Mouse (Mus musculus) stomach, embryonic 15.5 days (tissue): ENCODE data around the gene Armc8. TPM values are rescaled to one million over a fixed set of nuclear protein-coding genes. Genes with fewer than 3 reads are reported as not detected.
"Not testable (repeated sequence)": the region's sequence is repeated elsewhere in the genome, so short reads cannot be mapped to it uniquely, and the experiment has no call there.

Experiments
- ATAC-seq: fragments of 200-750 bp; cut with Nextera tagmentation; 2 replicates; pipeline ENCODE4 v1.8.0; 2017; ENCODE audit warnings: low read depth, moderate number of reproducible peaks, moderate TSS enrichment; ENCODE audit not compliant: insufficient read depth, low FRiP score
- H3K27ac ChIP-seq: fragments of 300-500 bp; sonication (generic); 2 replicates; pipeline ENCODE4 v1.5.1; 2015; ENCODE audit warnings: mild to moderate bottlenecking, inconsistent platforms
- H3K27me3 ChIP-seq: fragments of 300-500 bp; sonication (generic); replicated peaks from 2 replicates; pipeline ENCODE4 v1.6.1; 2015; ENCODE audit warnings: inconsistent platforms
- H3K36me3 ChIP-seq: fragments of 300-500 bp; sonication (generic); 2 replicates; pipeline ENCODE4 v1.6.1; 2015; ENCODE audit warnings: inconsistent platforms
- H3K4me1 ChIP-seq: fragments of 300-500 bp; sonication (generic); 2 replicates; pipeline ENCODE4 v1.6.1; 2015; ENCODE audit warnings: inconsistent platforms
- H3K4me2 ChIP-seq: fragments of 300-500 bp; sonication (generic); 2 replicates; pipeline ENCODE4 v1.6.1; 2015; ENCODE audit warnings: mild to moderate bottlenecking, inconsistent platforms
- H3K4me3 ChIP-seq: fragments of 300-500 bp; sonication (generic); replicated peaks from 2 replicates; pipeline ENCODE4 v1.5.1; 2015; ENCODE audit warnings: inconsistent platforms
- H3K9ac ChIP-seq: fragments of 300-500 bp; sonication (generic); 2 replicates; pipeline ENCODE4 v1.6.1; 2015; ENCODE audit warnings: inconsistent platforms
- H3K9me3 ChIP-seq: fragments of 300-500 bp; sonication (generic); 2 replicates; pipeline ENCODE4 v1.6.1; 2016; ENCODE audit warnings: inconsistent platforms
- WGBS: fragments of 180-500 bp; shearing (Covaris S2); methylation state at CpG from one replicate; pipeline ENCODE4 v1.1.7; 2015; 5-methylcytosine and 5-hydroxymethylcytosine counted together
- polyA plus RNA-seq: library from polyadenylated mRNA; unstranded; fragments of >200 nt; fragmentation: Nextera tagmentation; extraction: Ambion mirVana; gene quantifications from 2 replicates; pipeline ENCODE4 v1.2.1, GENCODE M21; 2015

The Armc8 gene
- 23.9 and 24.9 TPM in 2 replicates for polyA plus RNA-seq

GRCm38 (mm10) chr9:99568347-99569070, at the start of gene Armc8:
Armc8 (minus strand) TSS chr9:99568899.
- Histone ChIP-seq H3K9ac (peak within 1 kb of the TSS; percentile 93), H3K27me3 (no peaks in the 10 kb centered on the region), H3K4me1 (peaks cover 10% of the 10 kb centered on the region; the same call in 1 of the 2 replicates), H3K27ac (peak within 1 kb of the TSS; percentile 97), H3K9me3 (no peaks in the 10 kb centered on the region), H3K4me3 (peak within 1 kb of the TSS; percentile 86), H3K4me2 (peak within 1 kb of the TSS; percentile 80), H3K36me3 (no peaks in the 10 kb centered on the region)
- WGBS = under 1% methylated on average over 70 of the region's 70 CpGs
- peak; percentile 95 for ATAC-seq

- Histone ChIP-seq H3K4me3 (no peak within 1 kb of the TSS), H3K9me3 (no peaks in the 10 kb centered on the region), H3K27ac (no peak within 1 kb of the TSS), H3K36me3 (no peaks in the 10 kb centered on the region), H3K4me2 (no peak within 1 kb of the TSS), H3K27me3 (no peaks in the 10 kb centered on the region), H3K9ac (no peak within 1 kb of the TSS), H3K4me1 (no peaks in the 10 kb centered on the region)
- ATAC-seq = no peak
- WGBS = 30% methylated on average over 2 of the region's 2 CpGs
Observed at GRCm38 (mm10) chr9:99612202-99612601, 43.5 kb upstream of the Armc8 start, which contains the start of gene A4gnt. A4gnt (plus strand) TSS chr9:99612502.

DNA sequence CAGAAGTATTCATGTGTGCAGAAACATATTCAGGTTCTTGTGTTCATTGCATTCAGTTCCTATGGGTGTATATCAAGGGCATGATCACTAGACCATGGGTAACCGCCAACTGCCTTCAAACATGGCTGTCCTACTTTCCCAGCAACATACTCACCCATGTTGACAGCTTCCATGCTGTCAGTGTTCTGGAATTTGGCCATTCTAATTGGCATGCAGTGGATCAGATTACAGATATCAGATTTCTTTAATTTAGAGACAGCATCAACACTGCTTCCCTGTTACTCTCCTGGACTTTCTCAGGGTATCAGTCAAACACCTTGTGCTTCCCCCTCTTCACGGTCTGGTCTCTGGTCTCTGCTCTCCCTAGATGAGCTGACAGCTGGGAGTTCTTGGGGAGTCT, 34.9 kb upstream of the Armc8 start:
- no peaks in the 10 kb centered on the region for H3K9me3 ChIP-seq
- H3K27me3 ChIP-seq = no peaks in the 10 kb centered on the region
- no peak for ATAC-seq
- 68% methylated on average over 2 of the region's 2 CpGs for WGBS
- H3K36me3 ChIP-seq = no peaks in the 10 kb centered on the region
- H3K4me1 ChIP-seq = no peaks in the 10 kb centered on the region
- no peak overlapping the region for H3K27ac ChIP-seq
- H3K4me2 ChIP-seq = no peak overlapping the region
- H3K9ac ChIP-seq = no peak overlapping the region
- no peak overlapping the region for H3K4me3 ChIP-seq

DNA sequence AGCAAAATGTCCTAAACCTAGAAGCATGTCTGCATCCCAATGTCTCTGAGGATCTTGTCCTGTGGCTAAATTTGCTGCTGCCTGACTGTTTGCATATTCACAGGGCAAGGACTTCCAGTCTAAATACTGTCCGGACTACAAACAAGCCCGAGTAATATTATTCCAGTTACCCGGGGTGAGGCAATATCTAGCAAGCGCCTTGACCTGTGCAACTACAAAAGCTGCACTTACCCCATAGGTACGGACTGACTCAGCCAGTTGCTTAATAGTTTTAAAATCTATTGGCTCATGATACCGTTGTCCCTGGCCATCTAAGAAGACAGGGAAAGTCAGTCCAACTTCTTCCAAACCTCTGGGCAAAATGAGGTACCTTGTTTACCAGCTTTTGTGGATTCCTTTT, 30.4 kb upstream of the Armc8 start:
- H3K4me2 ChIP-seq, H3K27ac ChIP-seq, H3K27me3 ChIP-seq, H3K9me3 ChIP-seq, H3K4me3 ChIP-seq, H3K36me3 ChIP-seq, H3K4me1 ChIP-seq, H3K9ac ChIP-seq, ATAC-seq: not testable (repeated sequence)
- WGBS = 89% methylated on average over 6 of the region's 6 CpGs

GRCm38 (mm10) chr9:99591144-99591543, 22.4 kb upstream of the Armc8 start:
- no peaks in the 10 kb centered on the region for H3K4me1 ChIP-seq
- no peak for ATAC-seq
- no peak overlapping the region for H3K9ac ChIP-seq
- H3K36me3 ChIP-seq = no peaks in the 10 kb centered on the region
- no peaks in the 10 kb centered on the region for H3K27me3 ChIP-seq
- H3K4me2 ChIP-seq = no peak overlapping the region
- H3K27ac ChIP-seq = no peak overlapping the region
- no peak overlapping the region for H3K4me3 ChIP-seq
- H3K9me3 ChIP-seq = no peaks in the 10 kb centered on the region
- WGBS = 67% methylated on average over 8 of the region's 8 CpGs

DNA sequence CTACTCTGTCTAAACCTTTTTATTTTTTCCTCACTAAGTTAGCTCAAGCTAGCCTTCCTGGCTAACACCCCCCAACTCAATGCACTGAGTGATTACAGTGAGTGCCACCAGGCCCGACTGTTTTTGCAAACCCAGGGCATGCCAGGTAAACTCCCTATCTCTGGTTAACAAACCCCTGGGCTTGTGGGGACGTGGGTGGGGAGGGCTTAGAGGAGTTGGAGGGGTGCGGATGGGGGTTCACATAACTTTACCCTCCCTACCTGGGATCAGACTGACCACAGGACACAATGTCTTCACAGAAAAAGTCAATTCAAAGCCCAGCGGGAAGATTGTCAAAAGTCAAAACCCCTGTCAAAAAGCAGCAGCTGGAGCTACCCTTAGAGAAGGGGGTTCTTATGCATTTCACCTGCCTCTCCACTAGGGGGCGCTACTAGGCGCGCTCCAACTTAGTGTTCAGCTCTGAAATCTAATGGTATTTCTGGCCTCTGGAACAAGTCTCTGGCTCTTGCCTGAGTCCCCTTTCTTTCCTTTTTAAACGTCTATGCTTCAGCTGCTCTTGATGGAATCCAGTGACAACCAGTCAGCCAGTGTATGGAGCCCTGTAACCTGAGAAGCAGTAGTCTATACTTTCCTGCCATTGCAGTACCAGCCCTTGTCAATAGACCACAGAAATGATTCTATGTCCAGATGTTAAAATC, 19.0 kb upstream of the Armc8 start:
- Histone ChIP-seq H3K27me3 (no peaks in the 10 kb centered on the region), H3K4me3 (no peak overlapping the region), H3K4me2 (no peak overlapping the region), H3K9ac (no peak overlapping the region), H3K9me3 (no peaks in the 10 kb centered on the region), H3K4me1 (no peaks in the 10 kb centered on the region), H3K36me3 (no peaks in the 10 kb centered on the region), H3K27ac (no peak overlapping the region)
- WGBS = 27% methylated on average over 8 of the region's 8 CpGs
- ATAC-seq = no peak

GRCm38 (mm10) chr9:99580655-99581054, 12.0 kb upstream of the Armc8 start:
- peaks cover 4% of the 10 kb centered on the region; the same call in 1 of the 2 replicates for H3K36me3 ChIP-seq
- H3K9ac ChIP-seq = no peak overlapping the region
- H3K27ac ChIP-seq = no peak overlapping the region
- no peaks in the 10 kb centered on the region for H3K27me3 ChIP-seq
- WGBS = 33% methylated on average over 2 of the region's 2 CpGs
- H3K9me3 ChIP-seq = no peaks in the 10 kb centered on the region
- 0 out of 2 replicates have a peak, but pooled peaks cover 3% of the 10 kb centered on the region for H3K4me1 ChIP-seq
- no peak overlapping the region for H3K4me2 ChIP-seq
- H3K4me3 ChIP-seq = no peak overlapping the region
- 0 out of 2 replicates have a peak, but pooled peaks have one; percentile 51 for ATAC-seq

DNA sequence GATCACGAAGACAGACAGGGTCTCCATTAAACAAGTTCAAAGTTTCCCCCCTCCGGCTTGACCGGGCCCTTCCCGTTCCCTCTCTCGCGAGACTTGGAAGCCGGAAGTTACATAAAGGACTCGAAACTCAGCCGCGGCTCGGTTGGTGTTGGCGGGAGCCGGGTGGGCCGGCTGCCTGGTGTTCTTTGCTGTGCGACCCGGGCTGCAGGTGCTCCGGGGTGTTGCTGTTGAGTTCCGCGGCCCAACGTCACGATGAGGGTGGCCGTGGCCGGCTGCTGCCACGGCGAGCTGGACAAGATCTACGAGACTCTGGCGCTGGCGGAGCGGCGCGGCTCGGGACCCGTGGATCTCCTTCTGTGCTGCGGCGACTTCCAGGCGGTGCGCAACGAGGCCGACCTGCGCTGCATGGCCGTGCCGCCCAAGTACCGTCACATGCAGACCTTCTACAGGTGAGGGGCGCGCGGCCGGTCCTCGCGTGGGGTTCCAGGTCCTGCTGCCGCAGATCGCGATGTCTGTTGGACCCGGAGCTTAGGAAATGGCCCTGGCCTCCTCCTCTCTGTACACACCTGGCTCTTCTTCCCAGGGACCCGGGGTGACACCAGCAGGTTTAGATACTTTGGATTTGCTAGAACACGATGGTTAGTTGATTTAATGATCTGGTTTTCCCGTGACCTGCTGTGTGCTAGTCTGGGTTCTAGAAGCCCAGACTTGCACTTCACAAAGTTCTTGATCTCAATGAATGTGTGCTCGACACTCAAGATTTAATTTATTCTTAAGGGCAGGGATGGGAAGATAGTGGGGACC, 7.2 kb upstream of the Armc8 start, which contains the start of gene Dbr1:
Dbr1 (plus strand) TSS at position 123 of the 804 bp plus-strand sequence.
- H3K36me3 ChIP-seq = no peaks in the 10 kb centered on the region
- 0 out of 2 replicates have a peak, but pooled peaks cover 2% of the 10 kb centered on the region for H3K27me3 ChIP-seq
- H3K4me3 ChIP-seq = peak within 1 kb of the TSS; percentile 66
- WGBS = under 1% methylated on average over 57 of the region's 57 CpGs
- H3K4me1 ChIP-seq = 0 out of 2 replicates have a peak, but pooled peaks cover 3% of the 10 kb centered on the region
- peak within 1 kb of the TSS; percentile 86 for H3K27ac ChIP-seq
- H3K9ac ChIP-seq = peak within 1 kb of the TSS; percentile 66
- peak; percentile 96 for ATAC-seq
- H3K4me2 ChIP-seq = peak within 1 kb of the TSS; percentile 58
- no peaks in the 10 kb centered on the region for H3K9me3 ChIP-seq

DNA sequence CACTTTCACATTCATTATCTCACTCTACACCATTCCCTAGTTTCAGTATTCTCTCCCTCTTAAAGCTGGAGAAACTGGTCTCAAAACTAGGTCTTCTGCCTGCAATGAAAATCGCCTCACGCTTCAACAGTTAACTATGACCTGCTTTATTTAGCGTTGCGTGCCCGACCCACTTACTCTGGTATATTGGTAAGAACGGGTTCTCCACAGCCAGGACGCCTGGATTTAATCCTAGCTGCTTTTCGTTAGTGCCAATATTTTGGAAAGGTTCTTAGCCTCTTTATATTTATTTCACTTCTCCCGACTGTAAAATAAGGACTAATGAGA, 335 bp upstream of the Armc8 start:
- ATAC-seq = no peak; the same call in 1 of the 2 replicates
- peak overlapping the region; percentile 97; the same call in 1 of the 2 replicates for H3K27ac ChIP-seq
- H3K27me3 ChIP-seq = no peaks in the 10 kb centered on the region
- H3K4me1 ChIP-seq = peaks cover 10% of the 10 kb centered on the region; the same call in 1 of the 2 replicates
- H3K9ac ChIP-seq = 0 out of 2 replicates have a peak overlapping the region, but pooled peaks have one; percentile 10
- no peaks in the 10 kb centered on the region for H3K36me3 ChIP-seq
- peak overlapping the region; percentile 86 for H3K4me3 ChIP-seq
- H3K4me2 ChIP-seq = peak overlapping the region; percentile 80
- WGBS = under 1% methylated on average over 9 of the region's 9 CpGs
- no peaks in the 10 kb centered on the region for H3K9me3 ChIP-seq

DNA sequence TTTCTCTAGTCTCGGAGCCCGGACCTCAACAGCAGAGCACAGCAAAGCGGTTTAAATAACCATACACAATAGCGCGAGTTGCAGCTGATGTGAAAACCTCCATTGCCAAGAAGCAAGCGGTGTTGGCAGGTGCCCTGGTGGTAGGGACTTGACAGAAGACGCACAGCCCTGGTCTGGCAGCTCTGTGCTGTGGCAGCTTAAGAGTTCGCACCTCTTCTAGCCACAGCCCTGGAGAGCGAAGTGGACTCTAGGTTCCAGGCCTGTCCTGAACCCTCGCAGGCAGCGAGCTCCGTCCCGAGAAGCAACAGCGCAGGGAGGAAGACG, 714 bp downstream of the Armc8 start:
- H3K36me3 ChIP-seq = no peaks in the 10 kb centered on the region
- H3K9ac ChIP-seq = peak overlapping the region; percentile 93
- ATAC-seq = no peak
- H3K9me3 ChIP-seq = no peaks in the 10 kb centered on the region
- H3K4me2 ChIP-seq = peak overlapping the region; percentile 80
- H3K4me3 ChIP-seq = peak overlapping the region; percentile 86
- 2% methylated on average over 15 of the region's 15 CpGs for WGBS
- H3K27ac ChIP-seq = peak overlapping the region; percentile 97
- H3K27me3 ChIP-seq = no peaks in the 10 kb centered on the region
- peaks cover 10% of the 10 kb centered on the region; the same call in 1 of the 2 replicates for H3K4me1 ChIP-seq

DNA sequence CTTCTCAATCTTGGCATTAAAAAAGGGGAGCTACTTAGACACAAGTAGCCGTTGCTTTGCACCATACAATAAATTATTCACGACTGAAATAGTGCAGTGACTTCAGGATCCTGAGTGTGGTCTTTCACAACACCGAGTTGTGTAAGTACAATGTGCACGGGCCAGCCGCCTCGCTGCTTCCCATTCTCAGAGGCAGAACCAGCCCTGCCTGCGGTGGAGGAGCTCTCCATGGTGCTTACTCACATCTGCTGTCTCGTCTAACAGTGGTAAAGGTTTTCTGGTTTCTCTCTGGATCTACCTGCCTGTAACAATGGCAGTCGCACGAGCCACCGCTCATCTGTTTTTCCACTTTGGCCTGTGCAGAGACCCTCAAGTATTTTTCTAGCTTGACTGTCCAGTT, 5.0 kb downstream of the Armc8 start:
- Histone ChIP-seq H3K4me3 (no peak overlapping the region), H3K4me1 (peaks cover 10% of the 10 kb centered on the region; the same call in 1 of the 2 replicates), H3K9me3 (no peaks in the 10 kb centered on the region), H3K36me3 (no peaks in the 10 kb centered on the region), H3K4me2 (no peak overlapping the region), H3K27me3 (no peaks in the 10 kb centered on the region), H3K27ac (no peak overlapping the region), H3K9ac (no peak overlapping the region)
- ATAC-seq = no peak
- 13% methylated on average over 11 of the region's 11 CpGs for WGBS
